Mouse (Mus musculus) embryonic facial prominence, embryonic 15.5 days (tissue): ENCODE measurements around the gene Tacc2. TPM values are rescaled to one million over a fixed set of nuclear protein-coding genes. Genes with fewer than 3 reads are reported as not detected.
"Not testable (repeated sequence)": the region's sequence is repeated elsewhere in the genome, so short reads cannot be mapped to it uniquely, and the experiment has no call there.

ENCODE experiments used
- ATAC-seq: fragments of 200-750 bp; cut with Nextera tagmentation; 2 replicates; pipeline ENCODE4 v1.8.0; 2017; ENCODE audit warnings: low read depth, moderate TSS enrichment; ENCODE audit not compliant: insufficient number of reproducible peaks, low FRiP score, low TSS enrichment
- H3K27ac ChIP-seq: fragments of 300-500 bp; sonication (generic); replicated peaks from 2 replicates; pipeline ENCODE4 v1.5.1; 2015; ENCODE audit warnings: mild to moderate bottlenecking, inconsistent platforms
- H3K27me3 ChIP-seq: fragments of 300-500 bp; sonication (generic); 2 replicates; pipeline ENCODE4 v1.6.1; 2015; ENCODE audit warnings: inconsistent platforms
- H3K36me3 ChIP-seq: fragments of 300-500 bp; sonication (generic); 2 replicates; pipeline ENCODE4 v1.6.1; 2015; ENCODE audit warnings: mild to moderate bottlenecking, inconsistent platforms
- H3K4me1 ChIP-seq: fragments of 300-500 bp; sonication (generic); 2 replicates; pipeline ENCODE4 v1.6.1; 2015; ENCODE audit warnings: inconsistent platforms
- H3K4me2 ChIP-seq: fragments of 300-500 bp; sonication (generic); replicated peaks from 2 replicates; pipeline ENCODE4 v1.6.1; 2015; ENCODE audit warnings: mild to moderate bottlenecking, inconsistent platforms
- H3K4me3 ChIP-seq: fragments of 300-500 bp; sonication (generic); replicated peaks from 2 replicates; pipeline ENCODE4 v1.5.1; 2015; ENCODE audit warnings: mild to moderate bottlenecking, inconsistent platforms
- H3K9ac ChIP-seq: fragments of 300-500 bp; sonication (generic); 2 replicates; pipeline ENCODE4 v1.6.1; 2015; ENCODE audit warnings: inconsistent platforms
- H3K9me3 ChIP-seq: fragments of 300-500 bp; sonication (generic); replicated peaks from 2 replicates; pipeline ENCODE4 v1.6.1; 2016; ENCODE audit warnings: inconsistent platforms
- WGBS: fragments of 180-500 bp; shearing (Covaris S2); methylation state at CpG from one replicate; pipeline ENCODE4 v1.1.7; 2015; 5-methylcytosine and 5-hydroxymethylcytosine counted together
- polyA plus RNA-seq: library from polyadenylated mRNA; unstranded; fragments of >200 nt; fragmentation: Nextera tagmentation; extraction: Ambion mirVana; gene quantifications from 2 replicates; pipeline ENCODE4 v1.2.1, GENCODE M21; 2015

The Tacc2 gene
- polyA plus RNA-seq, 1 experiment from 2014 or later = 46.0 TPM

- Histone ChIP-seq H3K27ac (no peak overlapping the region), H3K4me1 (peaks cover 25% of the 10 kb centered on the region), H3K4me3 (no peak overlapping the region), H3K9ac (no peak overlapping the region), H3K27me3 (no peaks in the 10 kb centered on the region), H3K9me3 (no peaks in the 10 kb centered on the region), H3K4me2 (no peak overlapping the region), H3K36me3 (no peaks in the 10 kb centered on the region)
- WGBS = 96% methylated on average over 10 of the region's 10 CpGs
- no peak for ATAC-seq
Observed at GRCm38 (mm10) chr7:130573746-130574145, 3.5 kb upstream of the Tacc2 start.

- Histone ChIP-seq H3K4me2 (no peak overlapping the region), H3K4me1 (peaks cover 25% of the 10 kb centered on the region), H3K27me3 (no peaks in the 10 kb centered on the region), H3K27ac (peak overlapping the region; percentile 51), H3K4me3 (no peak overlapping the region), H3K9me3 (no peaks in the 10 kb centered on the region), H3K9ac (no peak overlapping the region), H3K36me3 (no peaks in the 10 kb centered on the region)
- ATAC-seq = peak; percentile 31; the same call in 1 of the 2 replicates
- 44% methylated on average over 13 of the region's 13 CpGs for WGBS
Observed at GRCm38 (mm10) chr7:130574211-130574991, 2.8 kb upstream of the Tacc2 start.

GRCm38 (mm10) chr7:130576981-130577380 is 257 bp upstream of the Tacc2 start:
- Histone ChIP-seq H3K4me1 (peaks cover 25% of the 10 kb centered on the region), H3K36me3 (no peaks in the 10 kb centered on the region), H3K4me3 (peak overlapping the region; percentile 25), H3K9ac (no peak overlapping the region), H3K27ac (peak overlapping the region; percentile 85), H3K9me3 (no peaks in the 10 kb centered on the region), H3K27me3 (no peaks in the 10 kb centered on the region), H3K4me2 (peak overlapping the region; percentile 45)
- WGBS = 8% methylated on average over 10 of the region's 10 CpGs
- ATAC-seq = peak; percentile 79

GRCm38 (mm10) chr7:130578066-130578465 is 828 bp downstream of the Tacc2 start:
- no peak overlapping the region for H3K4me2 ChIP-seq

GRCm38 (mm10) chr7:130578607-130579006 is 1.4 kb downstream of the Tacc2 start:
- H3K27ac ChIP-seq = no peak overlapping the region; the same call in 1 of the 2 replicates
- 61% methylated on average over 5 of the region's 5 CpGs for WGBS
- no peak overlapping the region for H3K4me2 ChIP-seq

More at GRCm38 (mm10) chr7:130578066-130578465, 828 bp downstream of the Tacc2 start:
- no peaks in the 10 kb centered on the region for H3K36me3 ChIP-seq
- H3K27me3 ChIP-seq = no peaks in the 10 kb centered on the region
- H3K9me3 ChIP-seq = no peaks in the 10 kb centered on the region
- H3K4me1 ChIP-seq = peaks cover 25% of the 10 kb centered on the region
- no peak overlapping the region for H3K9ac ChIP-seq
- peak overlapping the region; percentile 85 for H3K27ac ChIP-seq
- ATAC-seq = no peak
- H3K4me3 ChIP-seq = no peak overlapping the region
- 86% methylated on average over 2 of the region's 2 CpGs for WGBS

GRCm38 (mm10) chr7:130586521-130587072 is 9.4 kb downstream of the Tacc2 start:
- Histone ChIP-seq H3K9me3 (no peaks in the 10 kb centered on the region), H3K4me3 (no peak overlapping the region), H3K27ac (no peak overlapping the region), H3K36me3 (no peaks in the 10 kb centered on the region), H3K4me1 (no peaks in the 10 kb centered on the region), H3K9ac (no peak overlapping the region), H3K27me3 (no peaks in the 10 kb centered on the region), H3K4me2 (no peak overlapping the region)
- 82% methylated on average over 2 of the region's 2 CpGs for WGBS
- no peak for ATAC-seq

More at GRCm38 (mm10) chr7:130578607-130579006, 1.4 kb downstream of the Tacc2 start:
- no peaks in the 10 kb centered on the region for H3K9me3 ChIP-seq
- no peaks in the 10 kb centered on the region for H3K36me3 ChIP-seq
- no peak overlapping the region for H3K9ac ChIP-seq
- no peak for ATAC-seq
- peaks cover 25% of the 10 kb centered on the region for H3K4me1 ChIP-seq
- no peak overlapping the region for H3K4me3 ChIP-seq
- H3K27me3 ChIP-seq = no peaks in the 10 kb centered on the region

- Histone ChIP-seq H3K4me1 (no peaks in the 10 kb centered on the region), H3K9ac (no peak overlapping the region), H3K27me3 (no peaks in the 10 kb centered on the region), H3K27ac (no peak overlapping the region), H3K4me2 (no peak overlapping the region), H3K9me3 (no peaks in the 10 kb centered on the region), H3K4me3 (no peak overlapping the region), H3K36me3 (no peaks in the 10 kb centered on the region)
- WGBS = 54% methylated on average over 13 of the region's 13 CpGs
- ATAC-seq = no peak
Observed at GRCm38 (mm10) chr7:130590081-130590828, 13.0 kb downstream of the Tacc2 start.

GRCm38 (mm10) chr7:130590845-130591437 is 13.7 kb downstream of the Tacc2 start:
- Histone ChIP-seq H3K27me3 (no peaks in the 10 kb centered on the region), H3K9me3 (no peaks in the 10 kb centered on the region), H3K27ac (no peak overlapping the region), H3K4me2 (no peak overlapping the region), H3K36me3 (no peaks in the 10 kb centered on the region), H3K4me3 (no peak overlapping the region), H3K4me1 (no peaks in the 10 kb centered on the region), H3K9ac (no peak overlapping the region)
- 61% methylated on average over 8 of the region's 8 CpGs for WGBS
- no peak for ATAC-seq

- not testable (repeated sequence) for H3K4me3 ChIP-seq, H3K36me3 ChIP-seq, H3K4me1 ChIP-seq, H3K27ac ChIP-seq, H3K9me3 ChIP-seq, H3K9ac ChIP-seq, H3K4me2 ChIP-seq, H3K27me3 ChIP-seq, ATAC-seq
- WGBS = no CpG with 5 or more reads among the region's 11 CpGs
Observed at GRCm38 (mm10) chr7:130592975-130593374, 15.7 kb downstream of the Tacc2 start.

GRCm38 (mm10) chr7:130593375-130594239 is 16.4 kb downstream of the Tacc2 start:
- not testable (repeated sequence) for H3K27me3 ChIP-seq, H3K4me2 ChIP-seq, H3K9me3 ChIP-seq, H3K27ac ChIP-seq, H3K4me1 ChIP-seq, H3K9ac ChIP-seq, H3K36me3 ChIP-seq, H3K4me3 ChIP-seq, ATAC-seq
- WGBS = 55% methylated on average over 8 of the region's 11 CpGs
